Mouse (Mus musculus): ENCODE data around the gene Krtap17-1.

GRCm38 (mm10) chr11:99999091-99999490 lies 5.3 kb upstream of the Krtap17-1 start:
- TF ChIP-seq CTCF (IDR thresholded peaks at IDR 0.05; ENCODE audit: borderline replicate concordance, extremely low read depth, insufficient read depth, insufficient read length) (no peak), POLR2A (IDR thresholded peaks at IDR 0.05; ENCODE audit: borderline replicate concordance, extremely low read depth, insufficient read depth, insufficient read length, poor library complexity, severe bottlenecking) (no peak)

Measured in brain, embryonic 14.5 days (tissue).